In genomic region chr9:53666665-53667019, GRCm38 (mm10) we compare ENCODE assay signal across 7 mouse cellular contexts. TPM values are rescaled to one million over a fixed set of nuclear protein-coding genes. Genes with fewer than 3 reads are reported as not detected.
DNase-seq lines count a peak whose midpoint lies in the region; ATAC-seq and TF ChIP-seq lines count a peak whose summit lies in the region.

No protein-coding gene starts in this region.

- DNase-seq in lung, embryonic 14.5 days = no peak
- DNase-seq in lung, postnatal 36 days = no peak
- no peak for DNase-seq in left cerebral cortex, postnatal 25 days (ENCODE audit: low spot score in 2 of 2)
- DNase-seq in testis, postnatal 14 days (ENCODE audit: low spot score) = no peak

- H3K9me3 ChIP-seq in lung, embryonic 14.5 days (ENCODE audit: low read depth, low read length) = no peaks in the 10 kb centered on the region
- H3K9me3 ChIP-seq in intestine, postnatal 0 days (ENCODE audit: control insufficient read depth) = no peaks in the 10 kb centered on the region
- H3K9me3 ChIP-seq in neural tube, embryonic 15.5 days (replicated peaks) = no peaks in the 10 kb centered on the region

- ATAC-seq in lung, embryonic 14.5 days (ENCODE audit: insufficient read depth) = no peak; the same call in 1 of the 2 replicates
- no peak; the same call in 1 of the 2 replicates for ATAC-seq in intestine, postnatal 0 days
- ATAC-seq in neural tube, embryonic 15.5 days (ENCODE audit: low FRiP score) = peak; percentile 36

- H3K4me3 ChIP-seq in lung, embryonic 14.5 days (ENCODE audit: low read depth, low read length) = peak overlapping the region; percentile 92
- peak overlapping the region; percentile 90 for H3K4me3 ChIP-seq in embryonic fibroblast, embryonic 13.5 days (ENCODE audit: insufficient read depth, low read length)
- peak overlapping the region; percentile 94 for H3K4me3 ChIP-seq in intestine, postnatal 0 days (ENCODE audit: low read depth, low read length)
- peak overlapping the region; percentile 74 for H3K4me3 ChIP-seq in neural tube, embryonic 15.5 days (replicated peaks)

- TF ChIP-seq POLR2A in embryonic fibroblast, embryonic 13.5 days (IDR thresholded peaks at IDR 0.05; ENCODE audit: low read depth, low read length) = no peak

- WGBS in lung, embryonic 14.5 days = 0% methylated on average over 28 of the region's 28 CpGs
- under 1% methylated on average over 28 of the region's 28 CpGs for WGBS in intestine, postnatal 0 days
- WGBS in neural tube, embryonic 15.5 days = 0% methylated on average over 28 of the region's 28 CpGs

- peaks cover 7% of the 10 kb centered on the region; the same call in 1 of the 2 replicates for H3K36me3 ChIP-seq in lung, embryonic 14.5 days (ENCODE audit: insufficient read depth)
- no peaks in the 10 kb centered on the region for H3K36me3 ChIP-seq in intestine, postnatal 0 days (ENCODE audit: control insufficient read depth, insufficient read depth)
- no peaks in the 10 kb centered on the region for H3K36me3 ChIP-seq in neural tube, embryonic 15.5 days

- peak overlapping the region; percentile 99 for H3K9ac ChIP-seq in lung, embryonic 14.5 days
- peak overlapping the region; percentile 99 for H3K9ac ChIP-seq in intestine, postnatal 0 days (ENCODE audit: low read depth, low read length)
- peak overlapping the region; percentile 99 for H3K9ac ChIP-seq in neural tube, embryonic 15.5 days (replicated peaks)

- peak overlapping the region; percentile 89 for H3K4me2 ChIP-seq in lung, embryonic 14.5 days
- peak overlapping the region; percentile 85 for H3K4me2 ChIP-seq in intestine, postnatal 0 days (replicated peaks; ENCODE audit: low read depth)
- H3K4me2 ChIP-seq in neural tube, embryonic 15.5 days = peak overlapping the region; percentile 77

- no peak for TF ChIP-seq CTCF in lung, embryonic 14.5 days (IDR thresholded peaks at IDR 0.05; ENCODE audit: low read depth)
- TF ChIP-seq CTCF in embryonic fibroblast, embryonic 13.5 days (IDR thresholded peaks at IDR 0.05; ENCODE audit: borderline replicate concordance, insufficient read depth, low read length) = no peak
- no peak for TF ChIP-seq CTCF in intestine, postnatal 0 days (IDR thresholded peaks at IDR 0.05; ENCODE audit: low read depth)

- no peaks in the 10 kb centered on the region for H3K27me3 ChIP-seq in lung, embryonic 14.5 days (ENCODE audit: insufficient read depth, low read length)
- no peaks in the 10 kb centered on the region for H3K27me3 ChIP-seq in intestine, postnatal 0 days (replicated peaks; ENCODE audit: control insufficient read depth, insufficient read depth, low read length)
- H3K27me3 ChIP-seq in neural tube, embryonic 15.5 days (replicated peaks) = no peaks in the 10 kb centered on the region

- peak overlapping the region; percentile 96 for H3K27ac ChIP-seq in lung, embryonic 14.5 days (ENCODE audit: low read depth)
- H3K27ac ChIP-seq in embryonic fibroblast, embryonic 13.5 days (ENCODE audit: insufficient read depth, low read length) = peak overlapping the region; percentile 88
- peak overlapping the region; percentile 97 for H3K27ac ChIP-seq in intestine, postnatal 0 days (ENCODE audit: low read depth, low read length)
- peak overlapping the region; percentile 99 for H3K27ac ChIP-seq in neural tube, embryonic 15.5 days (replicated peaks)

- H3K4me1 ChIP-seq in lung, embryonic 14.5 days (ENCODE audit: insufficient read depth) = no peaks in the 10 kb centered on the region
- H3K4me1 ChIP-seq in embryonic fibroblast, embryonic 13.5 days (ENCODE audit: control insufficient read depth, insufficient read depth, low read length) = no peaks in the 10 kb centered on the region
- peaks cover 4% of the 10 kb centered on the region; the same call in 1 of the 2 replicates for H3K4me1 ChIP-seq in intestine, postnatal 0 days (replicated peaks; ENCODE audit: control insufficient read depth, insufficient read depth, low read length)
- H3K4me1 ChIP-seq in neural tube, embryonic 15.5 days = peaks cover 27% of the 10 kb centered on the region

- intact Hi-C loops in left cerebral cortex, postnatal 25 days (cut with DNase I) = no loop called here

RNA-seq across cellular contexts. Expression of gene Cul5, which starts 3.2 kb away (rescaled TPM):
- 46.5 and 51.1 TPM in 2 replicates for polyA plus RNA-seq in lung, embryonic 14.5 days (2014; fragmentation: Nextera tagmentation; extraction: Ambion mirVana)
- polyA plus RNA-seq in embryonic fibroblast, embryonic 13.5 days (2011; ENCODE audit: insufficient read length, low read depth, missing spikeins) = 58.1 and 76.3 TPM in 2 replicates
- 19.0 and 20.2 TPM in 2 replicates for polyA plus RNA-seq in intestine, postnatal 0 days (2015; fragmentation: Nextera tagmentation; extraction: Ambion mirVana)
- polyA plus RNA-seq in neural tube, embryonic 15.5 days (2015; fragmentation: Nextera tagmentation; extraction: Ambion mirVana) = 39.9 and 40.7 TPM in 2 replicates
- total RNA-seq in left cerebral cortex, postnatal 25 days (2021) = 10 to 100 TPM; 54.9 to 56.9 TPM

RNA-seq across cellular contexts. Expression of gene Rab39, which starts 39.4 kb away (rescaled TPM):
- 0.34 and 0.38 TPM in 2 replicates for polyA plus RNA-seq in lung, embryonic 14.5 days (2014; fragmentation: Nextera tagmentation; extraction: Ambion mirVana)
- not detected in 2 replicates for polyA plus RNA-seq in embryonic fibroblast, embryonic 13.5 days (2011; ENCODE audit: insufficient read length, low read depth, missing spikeins)
- 0.25 and 0.33 TPM in 2 replicates for polyA plus RNA-seq in intestine, postnatal 0 days (2015; fragmentation: Nextera tagmentation; extraction: Ambion mirVana)
- polyA plus RNA-seq in neural tube, embryonic 15.5 days (2015; fragmentation: Nextera tagmentation; extraction: Ambion mirVana) = 3.6 and 3.9 TPM in 2 replicates
- total RNA-seq in left cerebral cortex, postnatal 25 days (2021) = 1 to 10 TPM; 1.3 to 1.6 TPM

RNA-seq across cellular contexts. Expression of gene Acat1, which starts 56.5 kb away (rescaled TPM):
- polyA plus RNA-seq in lung, embryonic 14.5 days (2014; fragmentation: Nextera tagmentation; extraction: Ambion mirVana) = 111 and 114 TPM in 2 replicates
- polyA plus RNA-seq in embryonic fibroblast, embryonic 13.5 days (2011; ENCODE audit: insufficient read length, low read depth, missing spikeins) = 46.7 and 75.9 TPM in 2 replicates
- polyA plus RNA-seq in intestine, postnatal 0 days (2015; fragmentation: Nextera tagmentation; extraction: Ambion mirVana) = 204 and 207 TPM in 2 replicates
- polyA plus RNA-seq in neural tube, embryonic 15.5 days (2015; fragmentation: Nextera tagmentation; extraction: Ambion mirVana) = 173 and 180 TPM in 2 replicates
- 10 to 100 TPM; 61.8 TPM for total RNA-seq in left cerebral cortex, postnatal 25 days (2021)
